Mouse (Mus musculus) limb, embryonic 12.5 days (tissue): ENCODE measurements around the gene Wdr90. TPM values are rescaled to one million over a fixed set of nuclear protein-coding genes. Genes with fewer than 3 reads are reported as not detected.
A peak's percentile ranks its signal among the peaks of the same experiment; 100 is the strongest.

ENCODE experiments used
- ATAC-seq: fragments of 200-750 bp; cut with Nextera tagmentation; 2 replicates; pipeline ENCODE4 v1.8.0; 2017; ENCODE audit warnings: low read depth, moderate TSS enrichment; ENCODE audit not compliant: insufficient number of reproducible peaks, insufficient read depth, low FRiP score, low TSS enrichment
- H3K27ac ChIP-seq: fragments of 300-500 bp; sonication (generic); 2 replicates; pipeline ENCODE4 v1.5.1; 2016; ENCODE audit warnings: mild to moderate bottlenecking, moderate library complexity
- H3K27me3 ChIP-seq: fragments of 300-500 bp; sonication (generic); 2 replicates; pipeline ENCODE4 v1.6.1; 2016; ENCODE audit warnings: mild to moderate bottlenecking, moderate library complexity
- H3K36me3 ChIP-seq: fragments of 300-500 bp; sonication (generic); 2 replicates; pipeline ENCODE4 v1.6.1; 2016; ENCODE audit warnings: mild to moderate bottlenecking, moderate library complexity
- H3K4me1 ChIP-seq: fragments of 300-500 bp; sonication (generic); replicated peaks from 2 replicates; pipeline ENCODE4 v1.6.1; 2016
- H3K4me2 ChIP-seq: fragments of 300-500 bp; sonication (generic); 2 replicates; pipeline ENCODE4 v1.6.1; 2016; ENCODE audit warnings: mild to moderate bottlenecking, moderate library complexity
- H3K4me3 ChIP-seq: fragments of 300-500 bp; sonication (generic); replicated peaks from 2 replicates; pipeline ENCODE4 v1.5.1; 2016; ENCODE audit warnings: mild to moderate bottlenecking
- H3K9ac ChIP-seq: fragments of 300-500 bp; sonication (generic); replicated peaks from 2 replicates; pipeline ENCODE4 v1.6.1; 2016; ENCODE audit warnings: mild to moderate bottlenecking, moderate library complexity
- H3K9me3 ChIP-seq: fragments of 300-500 bp; sonication (generic); 2 replicates; pipeline ENCODE4 v1.6.1; 2016; ENCODE audit warnings: mild to moderate bottlenecking, moderate library complexity
- WGBS: fragments of 180-500 bp; shearing (Covaris S2); methylation state at CpG from one replicate; pipeline ENCODE4 v1.1.7; 2016; 5-methylcytosine and 5-hydroxymethylcytosine counted together
- polyA plus RNA-seq: library from polyadenylated mRNA; unstranded; fragments of >200 nt; fragmentation: Nextera tagmentation; extraction: Ambion mirVana; gene quantifications from 2 replicates; pipeline ENCODE4 v1.2.1, GENCODE M21; 2016

Gene Wdr90
- polyA plus RNA-seq, 1 experiment from 2014 or later = 45.5 TPM

- Histone ChIP-seq H3K36me3 (peaks cover 62% of the 10 kb centered on the region), H3K4me3 (no peak overlapping the region), H3K9ac (no peak overlapping the region), H3K4me1 (peaks cover 24% of the 10 kb centered on the region), H3K4me2 (no peak overlapping the region), H3K27me3 (no peaks in the 10 kb centered on the region), H3K9me3 (no peaks in the 10 kb centered on the region), H3K27ac (no peak overlapping the region)
- 97% methylated on average over 3 of the region's 3 CpGs for whole genome bisulfite sequencing
- no peak for ATAC-seq
These were observed 22.5 kb upstream of the Wdr90 start for GRCm38 (mm10) chr17:25883824-25884223.

DNA sequence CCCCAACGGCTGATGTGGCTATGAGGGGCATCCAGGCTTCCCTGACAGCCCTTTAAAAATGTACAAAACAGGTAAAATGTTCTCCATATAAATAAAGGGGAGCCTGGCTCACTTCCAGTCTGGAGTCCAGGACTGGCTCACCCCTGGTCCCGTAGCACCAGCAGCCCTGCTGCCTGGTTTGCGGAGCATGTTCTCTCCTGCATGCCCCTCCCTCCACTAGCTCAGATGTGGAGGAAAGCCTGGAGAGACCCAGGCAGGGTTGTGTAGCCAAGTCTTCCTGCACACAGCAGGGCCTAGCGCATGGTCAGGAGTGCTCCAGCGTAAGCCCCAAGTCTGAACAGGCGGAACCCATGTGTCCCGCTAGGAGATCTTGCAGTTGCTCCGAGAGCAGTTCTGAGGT lies 22.0 kb upstream of the Wdr90 start:
- H3K4me1 ChIP-seq = peaks cover 24% of the 10 kb centered on the region
- H3K36me3 ChIP-seq = peaks cover 62% of the 10 kb centered on the region
- H3K27me3 ChIP-seq = no peaks in the 10 kb centered on the region
- no peak overlapping the region for H3K9ac ChIP-seq
- no peak overlapping the region for H3K4me3 ChIP-seq
- H3K27ac ChIP-seq = no peak overlapping the region
- ATAC-seq = no peak
- WGBS = 86% methylated on average over 8 of the region's 8 CpGs
- no peak overlapping the region for H3K4me2 ChIP-seq
- no peaks in the 10 kb centered on the region for H3K9me3 ChIP-seq

DNA sequence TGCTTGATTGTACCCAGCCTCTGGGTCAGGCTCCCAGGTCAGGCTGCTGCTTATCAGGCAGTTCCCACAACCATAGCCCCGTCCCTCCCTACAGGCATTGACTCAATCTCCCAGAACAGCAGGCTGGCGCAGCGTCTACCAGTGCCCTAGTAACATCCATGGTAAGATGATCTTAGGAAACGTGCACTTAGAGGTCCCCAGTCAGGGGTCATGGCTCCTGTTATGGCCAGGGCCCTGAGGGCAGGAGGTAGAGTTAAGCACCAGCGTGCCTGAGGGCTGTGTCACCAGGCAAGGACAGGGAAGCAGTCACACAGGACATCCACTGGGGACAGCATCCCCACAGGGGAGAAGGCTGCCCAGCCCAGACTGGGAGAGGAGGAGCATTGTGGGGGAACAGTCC lies 21.0 kb upstream of the Wdr90 start:
- Histone ChIP-seq H3K9ac (no peak overlapping the region), H3K36me3 (peaks cover 60% of the 10 kb centered on the region), H3K27ac (no peak overlapping the region), H3K27me3 (no peaks in the 10 kb centered on the region), H3K4me1 (peaks cover 24% of the 10 kb centered on the region), H3K9me3 (no peaks in the 10 kb centered on the region), H3K4me2 (no peak overlapping the region), H3K4me3 (no peak overlapping the region)
- ATAC-seq = no peak
- 23% methylated on average over 5 of the region's 5 CpGs for WGBS

DNA sequence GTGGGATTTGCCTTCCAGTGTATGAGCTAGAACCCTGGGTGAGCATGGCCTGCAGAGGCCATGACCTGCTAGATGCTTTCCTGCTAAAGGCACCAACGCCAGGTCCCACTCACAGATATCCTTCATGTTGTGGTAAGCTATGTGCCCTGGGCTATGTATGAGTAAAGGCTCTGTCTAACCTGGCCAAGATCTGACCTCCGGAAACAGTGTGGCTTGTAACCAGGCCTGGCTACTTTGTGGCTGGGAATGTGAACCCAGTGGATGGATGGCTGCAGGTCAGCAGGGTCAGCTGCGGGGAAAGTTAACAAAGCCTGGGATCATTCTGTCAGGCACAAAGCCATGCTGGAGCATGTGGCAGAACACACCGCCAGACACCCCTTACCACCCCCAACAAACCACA lies 20.4 kb upstream of the Wdr90 start:
- no peak overlapping the region for H3K4me3 ChIP-seq
- H3K4me1 ChIP-seq = peaks cover 29% of the 10 kb centered on the region
- H3K9me3 ChIP-seq = no peaks in the 10 kb centered on the region
- ATAC-seq = no peak
- WGBS = 15% methylated on average over 4 of the region's 4 CpGs
- H3K27me3 ChIP-seq = no peaks in the 10 kb centered on the region
- no peak overlapping the region for H3K4me2 ChIP-seq
- H3K27ac ChIP-seq = peak overlapping the region; percentile 53
- H3K36me3 ChIP-seq = peaks cover 60% of the 10 kb centered on the region
- H3K9ac ChIP-seq = no peak overlapping the region

- Histone ChIP-seq H3K27ac (peak overlapping the region; percentile 53; the same call in 1 of the 2 replicates), H3K4me3 (no peak overlapping the region), H3K27me3 (no peaks in the 10 kb centered on the region), H3K36me3 (peaks cover 60% of the 10 kb centered on the region), H3K4me2 (no peak overlapping the region), H3K9me3 (no peaks in the 10 kb centered on the region), H3K9ac (no peak overlapping the region), H3K4me1 (peaks cover 35% of the 10 kb centered on the region)
- no peak for ATAC-seq
- WGBS = 8% methylated on average over 5 of the region's 5 CpGs
These were observed 19.8 kb upstream of the Wdr90 start for GRCm38 (mm10) chr17:25880913-25881641.

DNA sequence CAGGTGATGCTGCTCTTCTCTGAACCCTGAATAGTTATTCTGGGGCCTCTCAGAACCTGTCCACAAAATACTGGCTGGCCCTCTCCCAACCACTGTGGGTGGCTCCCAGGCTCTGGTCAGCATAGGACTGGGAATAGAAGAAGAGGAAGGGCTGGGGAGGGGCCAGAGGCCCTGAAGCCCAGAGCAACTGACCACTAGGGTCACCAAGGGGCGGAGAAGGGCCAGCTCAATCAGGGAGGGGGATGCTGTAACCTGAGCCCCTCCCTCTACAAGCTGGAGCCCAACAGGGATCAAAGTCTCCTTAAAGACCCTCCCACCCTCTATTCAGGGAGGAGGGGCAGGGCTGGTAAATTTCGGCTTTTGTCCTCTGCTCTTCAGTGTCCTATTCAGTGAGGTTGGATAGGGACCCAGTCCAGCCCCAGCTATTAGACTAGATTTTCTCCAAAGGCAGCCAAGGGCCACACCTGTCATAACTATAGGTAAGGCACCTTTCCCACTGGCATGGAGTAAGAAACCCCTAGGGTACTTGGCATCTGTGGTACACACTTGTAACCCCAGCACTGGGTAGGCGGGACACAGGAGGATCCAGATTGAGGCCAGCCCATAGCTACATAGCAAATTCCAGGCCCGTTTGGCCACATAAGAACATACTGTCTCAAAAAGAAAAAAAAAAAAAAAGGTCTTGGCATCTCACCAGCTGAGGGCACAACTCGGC lies 19.1 kb upstream of the Wdr90 start, which contains the start of gene Wfikkn1:
Gene Wfikkn1, minus strand, starts transcription at position 663 of the 715 bp plus-strand sequence.
- no peak within 1 kb of the TSS for H3K4me2 ChIP-seq
- no peak within 1 kb of the TSS for H3K4me3 ChIP-seq
- 25% methylated on average over 5 of the region's 5 CpGs for WGBS
- peak within 1 kb of the TSS; percentile 53 for H3K27ac ChIP-seq
- no peak for ATAC-seq
- no peak within 1 kb of the TSS for H3K9ac ChIP-seq
- H3K36me3 ChIP-seq = peaks cover 60% of the 10 kb centered on the region
- H3K27me3 ChIP-seq = no peaks in the 10 kb centered on the region
- H3K4me1 ChIP-seq = peaks cover 40% of the 10 kb centered on the region
- no peaks in the 10 kb centered on the region for H3K9me3 ChIP-seq

DNA sequence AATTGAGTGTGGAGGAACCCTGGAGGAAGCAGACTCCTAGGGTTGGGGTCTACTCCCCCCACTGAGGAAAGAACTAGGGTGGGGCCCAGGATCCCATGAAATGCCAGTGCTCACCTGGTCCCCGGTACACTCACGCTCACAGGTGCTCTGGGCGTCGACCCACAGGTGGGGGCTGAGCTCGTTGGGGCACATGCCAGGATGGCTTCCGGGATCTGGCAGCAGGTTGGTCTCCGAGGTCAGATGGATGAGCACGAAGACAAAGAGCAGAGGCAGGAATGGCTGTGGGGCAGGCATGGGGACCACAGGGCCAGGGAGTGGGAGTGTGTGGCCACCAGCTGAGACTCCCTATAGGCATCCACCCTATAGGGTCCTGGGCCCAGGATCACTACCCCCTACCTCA lies 18.4 kb upstream of the Wdr90 start:
- H3K9ac ChIP-seq = no peak overlapping the region
- ATAC-seq = no peak
- H3K27ac ChIP-seq = no peak overlapping the region
- no peak overlapping the region for H3K4me3 ChIP-seq
- 79% methylated on average over 8 of the region's 8 CpGs for WGBS
- peaks cover 40% of the 10 kb centered on the region for H3K4me1 ChIP-seq
- no peaks in the 10 kb centered on the region for H3K9me3 ChIP-seq
- H3K36me3 ChIP-seq = peaks cover 55% of the 10 kb centered on the region
- H3K27me3 ChIP-seq = no peaks in the 10 kb centered on the region
- no peak overlapping the region for H3K4me2 ChIP-seq

GRCm38 (mm10) chr17:25879261-25879660 lies 18.0 kb upstream of the Wdr90 start:
- WGBS = 50% methylated on average over 4 of the region's 4 CpGs
- Histone ChIP-seq H3K9me3 (no peaks in the 10 kb centered on the region), H3K27me3 (no peaks in the 10 kb centered on the region), H3K27ac (no peak overlapping the region), H3K4me2 (no peak overlapping the region), H3K36me3 (peaks cover 50% of the 10 kb centered on the region), H3K9ac (no peak overlapping the region), H3K4me1 (peaks cover 40% of the 10 kb centered on the region), H3K4me3 (no peak overlapping the region)
- ATAC-seq = no peak

- Histone ChIP-seq H3K36me3 (peaks cover 44% of the 10 kb centered on the region), H3K9ac (no peak overlapping the region), H3K4me3 (no peak overlapping the region), H3K4me2 (no peak overlapping the region), H3K27me3 (no peaks in the 10 kb centered on the region), H3K27ac (no peak overlapping the region), H3K4me1 (peaks cover 45% of the 10 kb centered on the region), H3K9me3 (no peaks in the 10 kb centered on the region)
- ATAC-seq = no peak
- WGBS = 92% methylated on average over 19 of the region's 19 CpGs
These were observed 17.4 kb upstream of the Wdr90 start for GRCm38 (mm10) chr17:25878611-25879180.

DNA sequence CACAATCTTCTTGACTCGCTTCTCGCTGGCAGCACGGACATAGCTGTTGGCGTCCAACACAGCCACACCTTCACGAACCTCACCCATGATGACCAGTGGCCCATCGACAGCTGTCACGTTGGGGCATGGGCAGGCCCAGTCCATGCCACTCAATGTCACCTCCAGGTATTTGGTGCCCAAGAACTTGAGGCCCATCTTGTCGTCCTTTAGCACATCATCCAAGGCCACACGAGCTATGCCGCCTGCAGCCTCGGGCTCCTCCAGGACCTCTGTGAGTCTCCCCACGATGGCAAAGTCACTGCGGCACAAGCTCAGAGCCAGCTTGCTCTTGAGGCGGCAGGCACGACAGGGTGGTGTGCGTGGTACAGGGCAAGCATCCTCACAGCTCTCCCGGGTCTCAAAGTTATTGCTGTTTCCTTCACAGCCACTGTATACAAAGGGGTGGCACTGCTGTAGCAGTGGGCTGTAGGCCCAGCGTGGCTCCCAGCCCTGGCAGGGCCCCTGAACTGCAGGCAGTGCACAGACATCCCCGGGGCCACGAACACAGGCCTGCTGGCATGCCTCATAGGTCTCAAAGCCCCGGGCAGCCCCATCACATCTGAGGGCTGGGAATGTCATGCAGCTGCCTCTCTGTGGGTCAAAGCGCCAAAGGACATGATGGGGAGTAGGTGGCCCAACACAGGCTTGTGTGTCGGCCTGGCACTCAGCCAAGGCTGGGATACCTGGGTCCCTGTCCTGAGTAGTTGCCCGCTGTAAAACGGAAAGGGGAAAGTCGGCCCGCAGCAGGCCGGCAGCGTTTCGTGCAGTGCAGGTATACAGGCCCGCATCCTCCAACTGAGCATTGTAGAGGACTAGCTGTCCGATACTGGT lies 16.7 kb upstream of the Wdr90 start:
- WGBS = 95% methylated on average over 32 of the region's 32 CpGs
- no peak overlapping the region for H3K4me2 ChIP-seq
- H3K4me1 ChIP-seq = peaks cover 45% of the 10 kb centered on the region
- no peaks in the 10 kb centered on the region for H3K9me3 ChIP-seq
- no peaks in the 10 kb centered on the region for H3K27me3 ChIP-seq
- H3K27ac ChIP-seq = no peak overlapping the region
- H3K36me3 ChIP-seq = peaks cover 37% of the 10 kb centered on the region
- H3K9ac ChIP-seq = no peak overlapping the region
- no peak overlapping the region for H3K4me3 ChIP-seq
- no peak for ATAC-seq

DNA sequence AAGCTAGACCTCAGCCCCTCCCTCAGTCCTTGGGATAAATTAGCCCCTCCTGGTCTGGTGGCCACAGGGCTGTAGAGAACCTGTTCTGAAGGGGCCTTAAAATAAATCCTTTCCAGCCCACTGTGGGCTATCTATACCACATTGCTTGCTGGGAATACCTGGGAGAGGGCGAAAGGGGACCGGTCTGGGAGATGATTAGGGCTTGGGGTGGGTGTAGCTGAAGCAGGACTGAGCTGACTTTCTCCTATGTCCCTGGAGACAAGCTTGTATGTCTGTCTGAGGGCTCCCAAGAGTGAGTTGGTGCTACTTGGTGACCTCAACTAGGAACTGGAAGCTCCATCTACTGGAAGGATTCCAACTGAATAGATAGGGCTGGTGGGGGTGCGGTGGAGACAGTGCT lies 15.7 kb upstream of the Wdr90 start:
- whole genome bisulfite sequencing = 95% methylated on average over 3 of the region's 3 CpGs
- H3K9ac ChIP-seq = no peak overlapping the region
- peaks cover 28% of the 10 kb centered on the region for H3K36me3 ChIP-seq
- H3K9me3 ChIP-seq = no peaks in the 10 kb centered on the region
- no peak for ATAC-seq
- no peaks in the 10 kb centered on the region for H3K27me3 ChIP-seq
- H3K4me1 ChIP-seq = peaks cover 41% of the 10 kb centered on the region
- no peak overlapping the region for H3K4me3 ChIP-seq
- 0 out of 2 replicates have a peak overlapping the region, but pooled peaks have one; percentile 89 for H3K4me2 ChIP-seq
- no peak overlapping the region for H3K27ac ChIP-seq
